Mouse (Mus musculus) cerebellum, adult 8-10 months (tissue): ENCODE results near the gene Smok3a.
"Not testable (repeated sequence)": the region's sequence is repeated elsewhere in the genome, so short reads cannot be mapped to it uniquely, and the experiment has no call there.

ENCODE experiments used
- DNase-seq: peaks from one replicate; pipeline ENCODE4 v3.0.0; 2022

Smok3a gene

DNA sequence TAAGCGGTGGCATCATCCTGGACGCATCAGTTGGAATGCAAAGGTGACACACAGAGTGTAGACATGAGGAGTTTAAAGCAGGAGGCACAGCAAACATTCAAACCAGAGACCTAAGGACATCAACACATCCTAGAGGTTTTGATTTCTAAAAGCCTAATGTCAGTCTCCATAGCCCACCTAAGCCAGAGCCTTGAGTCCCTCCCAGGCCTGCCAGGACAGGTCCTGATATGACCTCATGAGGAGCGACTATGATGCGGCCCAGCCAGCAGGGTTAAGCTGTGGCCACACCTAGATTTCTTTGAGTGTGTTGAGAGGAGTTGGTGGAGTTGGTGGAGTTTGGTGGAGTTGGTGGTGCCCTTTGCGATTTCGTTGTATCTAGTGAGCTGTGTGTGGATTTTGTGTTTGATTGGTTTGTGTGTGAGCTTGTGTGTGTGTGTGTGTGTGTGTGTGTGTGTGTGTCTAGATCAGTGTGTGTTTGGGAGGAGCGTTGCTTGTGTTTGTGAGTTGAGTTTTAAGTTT lies at the start of gene Smok3a, which contains the start of gene Smok3b:
TSS of gene Smok3a (plus strand) at position 301 of the 519 bp plus-strand sequence.
TSS of gene Smok3b (plus strand) at position 469 of the 519 bp plus-strand sequence.
- DNase-seq: not testable (repeated sequence)

DNA sequence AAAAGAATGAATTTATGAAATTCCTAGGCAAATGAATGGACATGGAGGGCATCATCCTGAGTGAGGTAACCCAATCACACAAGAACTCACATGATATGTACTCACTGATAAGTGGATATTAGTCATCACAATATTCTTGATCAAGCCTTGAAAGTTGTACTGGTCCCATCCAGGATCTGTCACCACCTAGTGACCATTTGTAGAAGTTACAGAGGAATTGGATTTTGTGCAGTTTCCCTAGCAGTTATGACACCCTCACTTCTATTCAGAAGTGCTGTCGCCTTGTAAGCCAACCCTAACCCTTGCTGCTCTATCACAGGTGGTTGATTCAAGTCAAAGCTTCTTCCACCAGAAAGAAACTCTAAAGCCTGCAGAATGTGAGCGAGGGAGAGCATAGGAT lies 47.9 kb upstream of the Smok3a start:
- no peak for DNase-seq

- no peak for DNase-seq
Observed at GRCm38 (mm10) chr5:137973738-137974137, 47.3 kb upstream of the Smok3a start.

DNA sequence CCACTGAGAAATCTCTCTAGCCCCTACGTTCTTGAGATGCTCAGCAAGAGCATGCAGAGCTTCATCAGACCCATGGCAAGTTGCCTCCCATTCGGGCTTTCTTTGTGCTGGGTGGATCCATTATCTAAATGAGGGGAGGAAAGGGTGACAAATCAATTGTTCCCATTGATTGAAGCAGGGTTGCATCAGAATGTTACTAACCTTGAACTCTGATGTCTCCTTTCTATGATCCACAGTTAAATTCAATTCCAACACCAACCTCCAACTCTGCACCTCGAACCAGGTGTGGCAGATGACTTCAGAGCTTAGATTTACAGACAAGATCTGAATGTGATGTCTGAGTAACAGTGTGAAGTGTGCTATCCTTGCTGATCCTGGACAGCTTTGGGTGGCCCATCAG lies 46.3 kb upstream of the Smok3a start:
- no peak for DNase-seq

DNA sequence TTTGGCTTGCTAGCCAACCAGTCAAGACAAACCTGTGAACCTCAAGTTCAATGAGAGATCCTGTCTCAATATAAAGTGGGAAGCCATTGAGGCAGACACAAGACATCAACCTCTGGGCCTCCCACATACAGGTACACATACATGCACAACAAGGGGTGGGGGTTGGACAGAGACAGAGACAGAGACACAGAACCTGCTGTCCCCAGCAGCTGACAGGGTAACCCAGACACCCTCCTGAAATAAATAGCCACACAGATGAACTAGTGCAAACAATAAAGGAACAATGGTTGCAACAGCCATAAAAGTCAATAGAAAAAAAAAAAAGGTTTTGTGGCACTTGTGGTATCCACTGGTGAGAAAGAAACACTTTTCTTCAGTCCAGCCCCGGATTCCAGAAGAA lies 45.6 kb upstream of the Smok3a start:
- DNase-seq: no peak

DNA sequence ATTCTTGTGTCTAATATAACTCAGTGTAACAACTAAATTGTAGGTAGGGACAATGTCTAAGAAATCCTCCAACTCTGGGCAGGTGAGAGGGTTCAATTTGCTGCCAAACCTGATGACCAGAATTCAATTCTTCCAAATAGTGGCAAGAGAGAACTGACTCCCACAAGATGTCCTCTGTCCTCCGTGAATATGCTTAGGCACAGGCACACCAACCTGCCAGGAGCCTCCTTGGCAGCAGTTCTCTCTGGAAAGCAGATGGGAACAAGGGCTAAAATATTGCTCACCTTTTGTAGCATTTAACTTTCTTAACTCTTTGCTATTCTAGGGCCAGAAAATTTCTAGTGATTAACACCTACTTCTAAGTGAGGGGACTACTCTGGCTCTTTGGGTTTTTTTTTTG lies 43.8 kb upstream of the Smok3a start:
- DNase-seq: no peak

GRCm38 (mm10) chr5:137979081-137979480 lies 42.0 kb upstream of the Smok3a start:
- DNase-seq: no peak

GRCm38 (mm10) chr5:137981300-137981699 lies 39.8 kb upstream of the Smok3a start, which contains the start of gene Azgp1:
Azgp1 (plus strand) TSS chr5:137981520.
- no peak for DNase-seq

DNA sequence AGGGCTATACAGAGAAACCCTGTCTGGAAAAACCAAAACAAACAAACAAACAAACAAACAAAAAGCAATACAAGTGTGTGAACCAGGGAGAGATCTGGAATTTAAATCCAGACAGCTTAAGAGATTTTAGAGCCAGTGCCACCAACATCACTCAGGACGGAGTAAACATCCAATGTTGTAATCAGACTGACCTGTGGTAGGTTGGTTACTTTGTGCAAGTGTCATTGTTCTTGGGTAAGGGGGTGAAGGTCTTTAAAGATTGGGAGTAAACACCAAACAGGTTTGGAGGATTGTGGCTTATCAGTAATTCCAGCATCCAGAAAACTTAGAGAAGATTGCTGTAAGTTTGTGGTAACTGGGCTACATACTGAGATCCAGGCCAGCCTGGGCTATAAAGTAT lies 34.7 kb upstream of the Smok3a start:
- no peak for DNase-seq

DNA sequence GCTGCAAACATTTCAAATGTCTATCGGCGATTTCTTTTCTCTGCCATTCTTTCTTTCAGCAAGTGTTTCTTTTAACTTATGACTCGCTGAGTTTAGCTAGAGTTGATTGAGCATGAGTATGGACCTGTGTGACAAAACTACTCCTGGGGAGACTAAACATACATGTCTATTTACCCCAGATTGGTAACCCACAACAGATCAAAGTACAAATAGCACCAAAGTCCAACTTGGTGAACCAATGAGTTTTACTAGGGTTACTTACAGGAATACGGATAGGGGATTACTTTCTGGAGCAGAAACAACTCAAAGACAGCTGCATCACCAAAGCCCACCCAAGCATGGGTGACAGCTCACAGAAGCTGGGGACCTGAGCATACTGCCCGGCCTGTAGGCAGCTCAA lies 11.6 kb upstream of the Smok3a start:
- no peak for DNase-seq

DNA sequence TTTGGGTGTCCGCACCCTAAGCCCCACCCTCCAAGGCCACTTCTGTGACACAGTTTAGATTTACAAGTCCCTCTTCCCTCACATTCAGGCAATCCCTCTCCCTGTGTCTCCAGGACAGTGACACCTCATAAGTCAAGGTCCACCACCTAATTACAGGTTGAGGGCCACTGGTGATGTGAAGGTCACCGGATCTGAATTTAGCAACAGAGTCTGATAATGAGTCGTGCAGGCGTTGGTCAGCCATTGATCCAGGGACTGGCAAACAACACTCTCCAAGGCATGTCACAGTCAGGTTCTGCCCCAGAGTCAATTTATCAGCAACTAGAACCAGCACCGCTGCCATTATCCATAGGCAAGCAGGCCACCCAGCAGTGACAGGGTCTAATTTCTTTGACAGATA lies 8.7 kb upstream of the Smok3a start:
- DNase-seq: no peak

DNA sequence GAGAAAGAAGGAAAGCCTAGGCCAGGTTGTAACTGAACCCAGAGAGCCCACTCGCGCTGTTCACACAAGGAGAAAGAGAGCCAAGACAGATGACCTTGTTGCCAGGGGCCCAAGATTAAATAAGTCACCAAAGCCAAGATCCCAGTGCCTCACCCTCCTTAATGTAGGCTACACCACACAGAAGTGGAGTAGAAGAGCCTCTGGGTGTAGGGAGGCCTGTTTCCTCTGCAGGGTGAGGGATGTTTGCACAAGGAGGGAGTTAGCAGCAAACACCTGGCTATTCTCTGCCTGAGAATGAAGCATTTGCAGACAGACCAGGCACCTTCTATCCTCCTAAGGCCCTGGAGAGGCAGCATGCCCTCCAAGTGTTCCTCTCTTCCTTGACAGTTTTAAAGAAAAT lies 4.5 kb upstream of the Smok3a start:
- no peak for DNase-seq

- DNase-seq: no peak
Observed at GRCm38 (mm10) chr5:138016997-138017396, 4.1 kb upstream of the Smok3a start.

GRCm38 (mm10) chr5:138019577-138019976 lies 1.5 kb upstream of the Smok3a start:
- DNase-seq: not testable (repeated sequence)

GRCm38 (mm10) chr5:138052894-138053293 lies 31.8 kb downstream of the Smok3a start, which contains the start of gene Smok3c:
Smok3c (plus strand) TSS chr5:138053194.
- DNase-seq: not testable (repeated sequence)

DNA sequence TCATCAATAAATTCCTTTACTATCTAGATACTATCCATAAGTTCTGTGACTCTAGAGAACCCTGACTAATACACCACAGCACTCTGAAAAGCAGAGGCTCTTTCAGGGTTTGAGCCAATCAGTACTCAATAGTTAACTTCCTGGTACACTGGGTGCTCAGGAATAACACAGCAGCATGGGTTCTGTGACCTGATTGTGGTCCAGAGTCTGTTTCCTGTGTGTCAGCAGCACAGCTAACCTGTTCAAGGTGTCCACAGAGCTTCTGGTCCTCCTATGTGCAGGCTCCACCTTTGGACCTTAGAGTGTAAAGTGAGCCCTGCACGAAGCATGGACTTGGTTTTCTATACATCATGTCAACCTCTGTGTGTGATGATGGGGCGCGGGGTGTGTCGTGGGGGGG lies 52.7 kb downstream of the Smok3a start:
- DNase-seq: no peak

- no peak for DNase-seq
Observed at GRCm38 (mm10) chr5:138075684-138076083, 54.6 kb downstream of the Smok3a start.

DNA sequence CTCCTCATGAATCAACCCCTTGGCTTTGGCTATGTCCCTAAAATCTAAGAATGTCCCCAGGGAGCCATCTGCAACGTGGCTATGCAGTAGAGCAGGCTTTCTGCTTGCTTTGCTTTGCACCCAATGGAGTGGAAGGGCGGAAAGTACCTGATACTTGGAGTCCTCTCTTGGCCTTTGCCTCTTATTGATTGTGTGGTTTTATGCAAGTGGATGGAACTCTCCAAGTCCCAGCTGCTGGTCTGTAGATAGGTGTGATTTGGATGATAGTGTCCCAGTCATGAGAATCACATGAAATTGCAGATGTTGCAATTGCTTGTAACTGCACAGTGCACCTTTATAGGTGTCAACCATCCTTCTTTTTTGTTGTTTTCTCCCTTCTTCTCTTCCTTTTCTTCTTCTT lies 55.1 kb downstream of the Smok3a start:
- no peak for DNase-seq

GRCm38 (mm10) chr5:138080456-138080855 lies 59.4 kb downstream of the Smok3a start:
- no peak for DNase-seq

DNA sequence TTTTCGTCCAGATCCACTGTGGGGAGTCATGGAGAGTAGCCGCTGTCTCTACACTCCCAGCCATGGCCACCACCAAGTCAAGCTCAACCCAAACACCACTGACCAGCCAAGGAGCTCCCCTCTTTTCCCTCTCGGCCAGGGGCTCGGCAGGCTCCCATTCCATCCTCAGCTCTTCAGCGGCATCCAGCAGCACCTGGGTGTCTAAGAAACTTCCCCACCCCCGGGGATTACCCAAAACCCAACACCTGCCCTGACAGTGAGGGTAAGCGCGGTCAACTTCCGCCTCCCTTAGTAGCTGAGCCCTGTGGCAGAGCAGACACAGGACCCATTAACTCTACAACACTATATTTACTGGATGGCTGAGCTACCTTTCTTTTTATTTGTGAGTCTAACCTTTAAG lies 60.4 kb downstream of the Smok3a start:
- DNase-seq: no peak

DNA sequence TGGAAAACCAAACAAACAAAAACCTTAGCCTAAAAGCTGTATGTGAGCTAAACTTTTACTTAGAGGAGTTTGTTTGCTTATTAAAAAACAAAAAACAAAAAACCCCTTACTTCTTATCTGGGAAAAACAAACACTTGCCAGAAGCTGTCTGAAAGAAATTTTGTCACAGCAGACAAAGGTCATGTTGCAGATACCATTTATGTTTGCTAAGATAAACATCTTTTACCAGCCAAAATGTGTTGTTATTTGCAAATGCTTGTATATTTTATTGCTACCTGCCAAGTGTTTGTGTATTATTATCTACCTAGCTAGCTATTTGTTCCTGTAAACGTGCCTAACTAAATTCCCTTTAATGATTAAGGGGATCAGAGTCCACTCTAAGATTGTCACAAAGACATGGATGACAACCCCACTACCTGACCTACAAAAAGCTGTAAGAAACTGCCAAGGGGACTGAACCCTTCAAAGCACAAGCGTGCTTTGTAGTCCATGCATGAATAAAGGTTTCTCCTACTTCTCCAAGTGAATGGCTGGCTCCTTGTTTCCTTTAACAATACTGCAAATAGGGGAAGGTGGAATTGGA lies 62.3 kb downstream of the Smok3a start:
- no peak for DNase-seq

DNA sequence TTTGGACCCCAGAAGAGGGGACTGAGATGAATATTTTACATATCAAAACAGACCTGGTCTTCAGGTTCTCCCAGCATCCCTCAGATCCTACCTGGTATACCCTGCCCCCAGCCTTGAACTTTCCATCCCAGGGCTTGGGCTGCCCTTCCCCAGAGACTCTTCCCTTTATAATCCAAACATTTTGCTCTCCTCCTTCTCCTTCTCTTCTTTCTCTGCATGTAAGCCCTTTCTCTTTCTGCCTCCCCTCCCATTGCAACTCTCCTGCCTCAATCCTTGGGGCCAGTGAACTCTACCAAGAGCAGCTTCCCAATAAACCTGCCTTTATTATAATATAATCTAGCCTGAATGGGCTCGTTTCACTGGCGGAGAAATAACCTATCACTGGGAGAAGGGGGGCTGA lies 62.9 kb downstream of the Smok3a start:
- DNase-seq: no peak
